Mouse (Mus musculus): ENCODE data around the gene 1700056E22Rik.

- TF ChIP-seq GATA1 (IDR thresholded peaks at IDR 0.05; ENCODE audit: low read length): no peak
- TF ChIP-seq TAL1 (IDR thresholded peaks at IDR 0.05; ENCODE audit: low read length): no peak
Measured at GRCm38 (mm10) chr1:184019722-184020107, 14.4 kb downstream of the 1700056E22Rik start.

All from erythroblast, embryonic 14.5 days (primary cell).